Mouse (Mus musculus) erythroblast, embryonic 14.5 days (primary cell): ENCODE measurements around the gene Ccn5. TPM values are rescaled to one million over a fixed set of nuclear protein-coding genes. Genes with fewer than 3 reads are reported as not detected.

Experiments used
- H3K27me3 ChIP-seq: 2 replicates; pipeline ENCODE4 v1.6.1; 2012; ENCODE audit warnings: inconsistent platforms; ENCODE audit not compliant: control insufficient read depth
- H3K36me3 ChIP-seq: 2 replicates; pipeline ENCODE4 v1.6.1; 2012; ENCODE audit warnings: mild to moderate bottlenecking, inconsistent platforms; ENCODE audit not compliant: control insufficient read depth
- H3K4me1 ChIP-seq: 2 replicates; pipeline ENCODE4 v1.6.1; 2012; ENCODE audit warnings: inconsistent platforms; ENCODE audit not compliant: control insufficient read depth
- H3K4me3 ChIP-seq: replicated peaks from 2 replicates; pipeline ENCODE3; 2012; ENCODE audit warnings: moderate library complexity, mild to moderate bottlenecking, inconsistent platforms
- H3K9me3 ChIP-seq: 2 replicates; pipeline ENCODE4 v1.6.1; 2012; ENCODE audit warnings: low read length, inconsistent platforms, mixed read lengths; ENCODE audit not compliant: control insufficient read depth
- GATA1 ChIP-seq: IDR thresholded peaks from 2 replicates; pipeline ENCODE4 v1.6.1; 2012; ENCODE audit warnings: low read length, inconsistent platforms, mixed read lengths
- TAL1 ChIP-seq: IDR thresholded peaks from 3 replicates; pipeline ENCODE4 v1.6.1; 2012; ENCODE audit warnings: low read length, inconsistent platforms, mixed read lengths
- polyA plus RNA-seq: library from polyadenylated mRNA; stranded (reverse); fragments of >175 nt; gene quantifications from 2 replicates; pipeline ENCODE4 v1.2.3, GENCODE M21; 2012

Ccn5 gene
- polyA plus RNA-seq, 1 experiment = not detected

- Histone ChIP-seq H3K36me3 (no peaks in the 10 kb centered on the region), H3K27me3 (no peaks in the 10 kb centered on the region), H3K4me1 (no peaks in the 10 kb centered on the region), H3K4me3 (no peak overlapping the region), H3K9me3 (no peaks in the 10 kb centered on the region)
- TF ChIP-seq TAL1 (no peak), GATA1 (no peak)
These were observed 19.8 kb upstream of the Ccn5 start for GRCm38 (mm10) chr2:163800832-163801231.

GRCm38 (mm10) chr2:163801406-163801805 is 19.3 kb upstream of the Ccn5 start:
- Histone ChIP-seq H3K4me3 (no peak overlapping the region), H3K27me3 (no peaks in the 10 kb centered on the region), H3K4me1 (no peaks in the 10 kb centered on the region), H3K9me3 (no peaks in the 10 kb centered on the region), H3K36me3 (no peaks in the 10 kb centered on the region)
- TF ChIP-seq TAL1 = no peak
- no peak for TF ChIP-seq GATA1

GRCm38 (mm10) chr2:163803838-163804237 is 16.8 kb upstream of the Ccn5 start:
- Histone ChIP-seq H3K36me3 (no peaks in the 10 kb centered on the region), H3K9me3 (no peaks in the 10 kb centered on the region), H3K4me1 (no peaks in the 10 kb centered on the region), H3K4me3 (no peak overlapping the region), H3K27me3 (no peaks in the 10 kb centered on the region)
- no peak for TF ChIP-seq GATA1

- no peaks in the 10 kb centered on the region for H3K9me3 ChIP-seq
- no peaks in the 10 kb centered on the region for H3K36me3 ChIP-seq
- no peaks in the 10 kb centered on the region for H3K4me1 ChIP-seq
- no peaks in the 10 kb centered on the region for H3K27me3 ChIP-seq
- TF ChIP-seq GATA1 (no peak), TAL1 (no peak)
- H3K4me3 ChIP-seq = no peak overlapping the region
These were observed 11.5 kb upstream of the Ccn5 start for GRCm38 (mm10) chr2:163809166-163809565.

GRCm38 (mm10) chr2:163809704-163810103 is 11.0 kb upstream of the Ccn5 start:
- H3K27me3 ChIP-seq = no peaks in the 10 kb centered on the region
- H3K4me1 ChIP-seq = no peaks in the 10 kb centered on the region
- TF ChIP-seq TAL1 = no peak
- TF ChIP-seq GATA1 = no peak

GRCm38 (mm10) chr2:163813077-163813476 is 7.6 kb upstream of the Ccn5 start:
- TF ChIP-seq GATA1 (no peak), TAL1 (no peak)
- Histone ChIP-seq H3K36me3 (no peaks in the 10 kb centered on the region), H3K9me3 (no peaks in the 10 kb centered on the region), H3K27me3 (no peaks in the 10 kb centered on the region), H3K4me3 (no peak overlapping the region), H3K4me1 (no peaks in the 10 kb centered on the region)

More at GRCm38 (mm10) chr2:163809704-163810103, 11.0 kb upstream of the Ccn5 start:
- Histone ChIP-seq H3K9me3 (no peaks in the 10 kb centered on the region), H3K4me3 (no peak overlapping the region), H3K36me3 (no peaks in the 10 kb centered on the region)

- H3K27me3 ChIP-seq = no peaks in the 10 kb centered on the region
- H3K36me3 ChIP-seq = no peaks in the 10 kb centered on the region
- TF ChIP-seq TAL1 = no peak
- TF ChIP-seq GATA1 = no peak
- H3K4me1 ChIP-seq = no peaks in the 10 kb centered on the region
- H3K9me3 ChIP-seq = no peaks in the 10 kb centered on the region
- no peak overlapping the region for H3K4me3 ChIP-seq
These were observed 5.8 kb upstream of the Ccn5 start for GRCm38 (mm10) chr2:163814739-163815465.

GRCm38 (mm10) chr2:163823248-163823647 is 2.6 kb downstream of the Ccn5 start:
- no peaks in the 10 kb centered on the region for H3K9me3 ChIP-seq
- H3K36me3 ChIP-seq = no peaks in the 10 kb centered on the region
- TF ChIP-seq GATA1 (no peak), TAL1 (no peak)
- no peaks in the 10 kb centered on the region for H3K4me1 ChIP-seq
- no peaks in the 10 kb centered on the region for H3K27me3 ChIP-seq
- no peak overlapping the region for H3K4me3 ChIP-seq

GRCm38 (mm10) chr2:163823771-163824170 is 3.1 kb downstream of the Ccn5 start:
- Histone ChIP-seq H3K4me1 (no peaks in the 10 kb centered on the region), H3K36me3 (no peaks in the 10 kb centered on the region), H3K27me3 (no peaks in the 10 kb centered on the region), H3K4me3 (no peak overlapping the region), H3K9me3 (no peaks in the 10 kb centered on the region)
- no peak for TF ChIP-seq GATA1
- no peak for TF ChIP-seq TAL1

GRCm38 (mm10) chr2:163825861-163826260 is 5.2 kb downstream of the Ccn5 start:
- Histone ChIP-seq H3K4me1 (no peaks in the 10 kb centered on the region), H3K27me3 (no peaks in the 10 kb centered on the region), H3K36me3 (no peaks in the 10 kb centered on the region), H3K4me3 (no peak overlapping the region), H3K9me3 (no peaks in the 10 kb centered on the region)
- TF ChIP-seq GATA1 = no peak
